In genomic region chr4:154449343-154449742, GRCm38 (mm10) we compare ENCODE assay signal across 8 mouse cellular contexts.
A peak's percentile ranks its signal among the peaks of the same experiment; 100 is the strongest.
DNase-seq lines count a peak whose midpoint lies in the region; ATAC-seq and TF ChIP-seq lines count a peak whose summit lies in the region.

No protein-coding gene starts in this region.

- no peaks in the 10 kb centered on the region; the same call in 1 of the 2 replicates for H3K27me3 ChIP-seq in heart, adult 2 months (ENCODE audit: control insufficient read depth, insufficient read depth, low read length)
- H3K27me3 ChIP-seq in kidney, embryonic 14.5 days (ENCODE audit: control insufficient read depth, insufficient read depth, low read length): peaks cover 45% of the 10 kb centered on the region
- peaks cover 9% of the 10 kb centered on the region for H3K27me3 ChIP-seq in liver, embryonic 12.5 days (replicated peaks)
- peaks cover 93% of the 10 kb centered on the region for H3K27me3 ChIP-seq in neural tube, embryonic 13.5 days

- H3K9me3 ChIP-seq in kidney, embryonic 14.5 days (ENCODE audit: control insufficient read depth, low read length): no peaks in the 10 kb centered on the region
- H3K9me3 ChIP-seq in liver, embryonic 12.5 days (replicated peaks): no peaks in the 10 kb centered on the region
- H3K9me3 ChIP-seq in neural tube, embryonic 13.5 days: no peaks in the 10 kb centered on the region

- WGBS in heart, adult 2 months: 39% methylated on average over 3 of the region's 3 CpGs
- WGBS in kidney, embryonic 14.5 days: 33% methylated on average over 3 of the region's 3 CpGs
- WGBS in liver, embryonic 12.5 days (ENCODE audit: insufficient replicate concordance): 31% methylated on average over 3 of the region's 3 CpGs
- WGBS in neural tube, embryonic 13.5 days: 16% methylated on average over 3 of the region's 3 CpGs

- no peaks in the 10 kb centered on the region for H3K36me3 ChIP-seq in heart, adult 2 months (ENCODE audit: control insufficient read depth, insufficient read depth, low read length)
- H3K36me3 ChIP-seq in kidney, embryonic 14.5 days (ENCODE audit: control insufficient read depth, insufficient read depth, low read length): no peaks in the 10 kb centered on the region
- H3K36me3 ChIP-seq in liver, embryonic 12.5 days: no peaks in the 10 kb centered on the region
- H3K36me3 ChIP-seq in neural tube, embryonic 13.5 days: no peaks in the 10 kb centered on the region

- peak; percentile 39; the same call in 1 of the 2 replicates for ATAC-seq in kidney, embryonic 14.5 days (ENCODE audit: low FRiP score, low TSS enrichment)
- 0 out of 2 replicates have a peak, but pooled peaks have one; percentile 14 for ATAC-seq in liver, embryonic 12.5 days
- ATAC-seq in neural tube, embryonic 13.5 days (ENCODE audit: low read depth): peak; percentile 59
- ATAC-seq in inflammation-experienced regulatory T-cells, adult 6 months: no peak

- peak; percentile 73 for TF ChIP-seq CTCF in heart, adult 2 months (IDR thresholded peaks at IDR 0.05)

- no peak overlapping the region for H3K9ac ChIP-seq in heart, adult 2 months (ENCODE audit: low read depth, low read length)
- no peak overlapping the region for H3K9ac ChIP-seq in kidney, embryonic 14.5 days (ENCODE audit: low read depth, low read length)
- no peak overlapping the region for H3K9ac ChIP-seq in liver, embryonic 12.5 days
- no peak overlapping the region for H3K9ac ChIP-seq in neural tube, embryonic 13.5 days

- 0 out of 2 replicates have a peak, but pooled peaks have one; percentile 14 for TF ChIP-seq EP300 in heart, adult 2 months (IDR thresholded peaks at IDR 0.05; ENCODE audit: insufficient read depth, low read depth, low read length)

- intact Hi-C loops in heart, adult 2 months (cut with DNase I): loop anchor here (1.0 to 10.0 kb wide), 3 partner anchors 51 to 225 kb away; partner anchors contain the start of gene Prdm16

- peak; percentile 59 to 60 for DNase-seq in cerebellum, postnatal 14 days
- DNase-seq in cerebellum, adult 11-12 months: no peak
- peak; percentile 21 to 39 for DNase-seq in cerebellum, postnatal 25 days
- DNase-seq in heart, adult 2 months: peak; percentile 53 to 55

- H3K27ac ChIP-seq in heart, adult 2 months: peak overlapping the region; percentile 17; the same call in 1 of the 2 replicates
- 0 out of 2 replicates have a peak overlapping the region, but pooled peaks have one; percentile 17 for H3K27ac ChIP-seq in kidney, embryonic 14.5 days (ENCODE audit: low read depth, low read length)
- H3K27ac ChIP-seq in liver, embryonic 12.5 days: no peak overlapping the region
- no peak overlapping the region for H3K27ac ChIP-seq in neural tube, embryonic 13.5 days (replicated peaks)

- no peak overlapping the region for H3K4me2 ChIP-seq in kidney, embryonic 14.5 days (replicated peaks; ENCODE audit: low read depth, low read length)
- H3K4me2 ChIP-seq in liver, embryonic 12.5 days: no peak overlapping the region
- no peak overlapping the region for H3K4me2 ChIP-seq in neural tube, embryonic 13.5 days

- no peaks in the 10 kb centered on the region for H3K79me2 ChIP-seq in heart, adult 2 months (replicated peaks; ENCODE audit: control insufficient read depth, insufficient read depth, low read length)

- H3K4me3 ChIP-seq in heart, adult 2 months: no peak overlapping the region
- H3K4me3 ChIP-seq in kidney, embryonic 14.5 days (ENCODE audit: low read length): no peak overlapping the region
- H3K4me3 ChIP-seq in liver, embryonic 12.5 days: no peak overlapping the region
- no peak overlapping the region for H3K4me3 ChIP-seq in neural tube, embryonic 13.5 days

- peaks cover 6% of the 10 kb centered on the region for H3K4me1 ChIP-seq in heart, adult 2 months (ENCODE audit: control insufficient read depth, insufficient read depth, low read length)
- peaks cover 2% of the 10 kb centered on the region; the same call in 1 of the 2 replicates for H3K4me1 ChIP-seq in kidney, embryonic 14.5 days (ENCODE audit: control insufficient read depth, insufficient read depth, low read length)
- no peaks in the 10 kb centered on the region for H3K4me1 ChIP-seq in liver, embryonic 12.5 days
- H3K4me1 ChIP-seq in neural tube, embryonic 13.5 days (replicated peaks): peaks cover 16% of the 10 kb centered on the region; the same call in 1 of the 2 replicates

- no peak for TF ChIP-seq POLR2A in heart, adult 2 months (IDR thresholded peaks at IDR 0.05; ENCODE audit: insufficient read depth, low read depth, low read length)

Comparison
In these comparisons a context has a peak if more than half of its experiments do, and no peak if none do; other contexts are left out.
1. H3K27ac ChIP-seq: peak in heart, adult 2 months (single experiment) and kidney, embryonic 14.5 days (single experiment); none in liver, embryonic 12.5 days (single experiment) and neural tube, embryonic 13.5 days (single experiment).